Mouse (Mus musculus) cerebellum, adult 11 months (tissue): Measurements from ENCODE around the gene Slc22a7.
A peak's percentile ranks its signal among the peaks of the same experiment; 100 is the strongest.

Experiments
- DNase-seq: peaks from one replicate; pipeline ENCODE4 v3.0.0; 2022

Slc22a7 gene

GRCm38 (mm10) chr17:46438298-46438873 lies at the start of gene Slc22a7:
TSS of gene Slc22a7 (minus strand) at chr17:46438457.
- no peak for DNase-seq

- DNase-seq: peak; percentile 70
Observed at GRCm38 (mm10) chr17:46487431-46487830, 49.2 kb upstream of the Slc22a7 start, which contains the start of gene Ttbk1. TSS of gene Ttbk1 (minus strand) at chr17:46487675.

GRCm38 (mm10) chr17:46486995-46487394 lies 48.7 kb upstream of the Slc22a7 start:
- DNase-seq: peak; percentile 41

GRCm38 (mm10) chr17:46484461-46484875 lies 46.2 kb upstream of the Slc22a7 start:
- DNase-seq: peak; percentile 48

- peak; percentile 60 for DNase-seq
Observed at GRCm38 (mm10) chr17:46484021-46484431, 45.8 kb upstream of the Slc22a7 start.

GRCm38 (mm10) chr17:46483561-46484001 lies 45.3 kb upstream of the Slc22a7 start:
- peak; percentile 66 for DNase-seq

GRCm38 (mm10) chr17:46477286-46477685 lies 39.0 kb upstream of the Slc22a7 start:
- DNase-seq: no peak

GRCm38 (mm10) chr17:46476601-46477000 lies 38.3 kb upstream of the Slc22a7 start:
- DNase-seq: no peak

GRCm38 (mm10) chr17:46467830-46468229 lies 29.6 kb upstream of the Slc22a7 start:
- DNase-seq: peak; percentile 62

- DNase-seq: no peak
Observed at GRCm38 (mm10) chr17:46462226-46462625, 24.0 kb upstream of the Slc22a7 start.

- DNase-seq: no peak
Observed at GRCm38 (mm10) chr17:46461347-46461746, 23.1 kb upstream of the Slc22a7 start.

- DNase-seq: no peak
Observed at GRCm38 (mm10) chr17:46460673-46461072, 22.4 kb upstream of the Slc22a7 start.

GRCm38 (mm10) chr17:46458439-46458838 lies 20.2 kb upstream of the Slc22a7 start:
- no peak for DNase-seq

GRCm38 (mm10) chr17:46457791-46458190 lies 19.5 kb upstream of the Slc22a7 start:
- DNase-seq: no peak

- DNase-seq: no peak
Observed at GRCm38 (mm10) chr17:46455110-46455691, 16.9 kb upstream of the Slc22a7 start.

GRCm38 (mm10) chr17:46454539-46454938 lies 16.3 kb upstream of the Slc22a7 start:
- DNase-seq: no peak

- DNase-seq: no peak
Observed at GRCm38 (mm10) chr17:46453970-46454411, 15.7 kb upstream of the Slc22a7 start.

- no peak for DNase-seq
Observed at GRCm38 (mm10) chr17:46453302-46453948, 15.2 kb upstream of the Slc22a7 start.

- no peak for DNase-seq
Observed at GRCm38 (mm10) chr17:46452683-46453082, 14.4 kb upstream of the Slc22a7 start.

- no peak for DNase-seq
Observed at GRCm38 (mm10) chr17:46446264-46446663, 8.0 kb upstream of the Slc22a7 start.

- DNase-seq: no peak
Observed at GRCm38 (mm10) chr17:46444839-46445579, 6.8 kb upstream of the Slc22a7 start.

GRCm38 (mm10) chr17:46439176-46439575 lies 919 bp upstream of the Slc22a7 start:
- no peak for DNase-seq

- DNase-seq: peak; percentile 42
Observed at GRCm38 (mm10) chr17:46436672-46437366, 1.4 kb downstream of the Slc22a7 start.
